Mouse (Mus musculus) heart, postnatal 36 days (tissue): Measurements from ENCODE around the gene Ankrd39. TPM values are rescaled to one million over a fixed set of nuclear protein-coding genes. Genes with fewer than 3 reads are reported as not detected.

ENCODE experiments used
- DNase-seq, 2 experiments: peaks; one replicate each; pipeline ENCODE4 v3.0.0; 2021 to 2022
- intact Hi-C: fragments of 180-260 bp; cut with DNase I; formaldehyde crosslinking; loops from one replicate; pipeline ENCODE4 v1.15.1; 2025
- total RNA-seq, 2 experiments: library from RNA; stranded (reverse); gene quantifications; 2 replicates each; pipeline ENCODE4 v1.2.3; 2021

Gene Ankrd39
- 1 to 10 TPM; 7.3 to 7.8 TPM for total RNA-seq

DNA sequence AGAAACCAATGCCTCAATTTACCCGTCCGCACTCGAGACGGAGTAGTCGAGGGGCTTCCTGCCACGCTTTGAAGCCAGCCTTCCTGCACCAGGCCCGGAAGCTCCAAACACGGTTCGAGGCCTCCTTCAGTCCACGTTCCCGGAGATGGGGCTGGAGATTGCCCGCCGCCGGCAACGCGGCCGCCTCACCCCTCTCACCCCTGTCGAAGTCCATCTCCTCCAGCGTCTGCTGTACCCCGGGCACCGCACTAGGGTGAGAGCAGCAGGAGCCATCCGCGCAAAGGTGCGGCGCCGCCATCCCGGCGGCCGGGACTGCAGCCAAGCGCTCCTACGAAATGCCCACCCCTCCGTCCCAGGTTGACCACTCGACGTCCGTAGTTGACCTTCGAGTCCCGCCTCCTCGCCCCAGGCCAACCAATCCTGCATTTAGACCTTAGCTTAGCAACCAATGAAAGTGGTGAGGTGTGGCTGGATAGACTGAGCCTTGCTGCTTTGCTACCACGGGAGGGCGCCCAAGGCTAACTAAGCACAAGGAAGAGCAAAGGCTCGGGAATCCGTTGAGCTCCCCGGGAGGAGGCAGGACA, at the start of gene Ankrd39:
Ankrd39 (minus strand) TSS at position 558 of the 584 bp plus-strand sequence.
- intact Hi-C loops, result loop anchor here (1.0 to 5.0 kb wide), 4 partner anchors 88 to 190 kb away; no protein-coding TSS in a partner anchor

DNA sequence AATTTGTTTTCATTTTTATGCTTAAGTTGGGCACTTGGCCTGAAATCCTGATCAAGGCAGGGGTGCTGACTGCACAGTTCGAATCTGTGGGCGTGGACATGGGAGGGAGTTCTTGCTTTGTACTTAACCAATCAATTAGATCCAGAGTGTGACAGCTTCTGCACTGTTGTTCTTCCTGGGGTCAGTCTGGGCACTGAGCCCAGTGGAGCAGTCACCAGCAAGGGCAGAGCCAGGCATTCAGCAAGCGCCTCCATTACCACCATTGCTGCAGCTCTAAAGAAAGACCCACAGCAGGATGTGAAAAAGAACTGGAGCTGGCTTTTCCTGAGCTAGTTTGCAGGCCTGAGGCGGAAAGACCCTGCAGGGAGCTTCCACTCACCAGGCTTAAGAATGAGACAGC, 48.9 kb upstream of the Ankrd39 start:
- DNase-seq, result no peak
- intact Hi-C loops, result no loop called here

More for the DNA sequence above, at the start of gene Ankrd39:
- DNase-seq, result peak; percentile 94 to 97

DNA sequence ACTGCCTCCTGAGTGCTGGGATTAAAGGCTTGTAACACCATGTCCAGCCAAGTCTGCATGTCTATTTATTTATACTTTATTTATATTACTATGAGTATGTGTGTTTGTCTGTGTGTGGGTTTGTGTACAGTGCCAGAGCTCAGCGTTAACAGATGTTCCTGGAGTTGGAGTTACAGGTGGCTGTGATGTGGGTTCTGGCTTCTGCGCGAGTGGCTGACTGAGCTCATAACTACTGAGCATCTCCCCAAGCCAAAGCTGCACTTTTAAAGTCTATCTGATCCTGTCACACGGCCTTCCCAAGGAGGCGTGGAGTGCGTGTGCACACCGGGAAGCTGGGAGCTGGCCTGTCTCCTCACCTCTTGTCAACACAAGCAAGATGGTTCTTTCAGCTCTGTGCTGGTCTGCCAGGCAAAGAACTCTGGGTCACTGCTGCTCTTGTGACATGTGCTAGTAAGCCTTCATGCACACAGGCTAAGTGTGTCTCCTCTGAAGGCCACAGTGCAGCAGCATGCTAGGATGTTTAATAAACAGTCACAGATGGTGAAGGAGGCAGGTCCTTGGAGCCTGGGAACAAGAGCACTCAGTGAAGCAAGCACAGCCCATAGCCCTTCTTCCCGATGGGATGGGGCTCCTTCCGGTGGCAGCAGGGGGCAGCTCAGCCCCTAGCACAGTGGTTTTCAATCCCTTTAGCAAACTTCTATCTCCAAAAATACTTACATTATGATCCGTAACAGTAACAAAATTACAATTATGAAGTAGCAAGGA, 48.1 kb upstream of the Ankrd39 start:
- no peak for DNase-seq
- intact Hi-C loops, result no loop called here

DNA sequence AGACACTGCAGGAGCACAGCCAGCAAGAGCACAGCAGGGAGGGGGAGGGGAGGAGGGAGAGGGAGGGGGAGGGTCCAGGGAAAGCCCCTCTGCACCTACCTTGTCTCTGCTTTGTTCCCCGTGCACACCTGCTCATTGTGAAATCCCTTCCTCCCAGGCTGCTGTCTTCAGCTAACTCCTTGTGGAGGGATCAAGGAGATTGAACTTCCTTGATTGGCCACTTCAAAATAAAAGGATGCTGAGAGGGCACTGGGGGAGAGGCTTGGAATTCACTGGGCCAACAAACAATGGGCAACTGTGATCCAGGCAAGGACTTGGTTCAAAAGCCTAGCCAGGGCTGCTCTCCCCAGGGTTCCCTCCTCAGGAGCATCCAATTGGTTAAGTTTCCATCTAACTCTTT, 45.9 kb upstream of the Ankrd39 start:
- intact Hi-C loops, result loop anchor here (5.0 kb wide), 1 partner anchor 39 kb away; no protein-coding TSS in a partner anchor
- DNase-seq, result no peak

DNA sequence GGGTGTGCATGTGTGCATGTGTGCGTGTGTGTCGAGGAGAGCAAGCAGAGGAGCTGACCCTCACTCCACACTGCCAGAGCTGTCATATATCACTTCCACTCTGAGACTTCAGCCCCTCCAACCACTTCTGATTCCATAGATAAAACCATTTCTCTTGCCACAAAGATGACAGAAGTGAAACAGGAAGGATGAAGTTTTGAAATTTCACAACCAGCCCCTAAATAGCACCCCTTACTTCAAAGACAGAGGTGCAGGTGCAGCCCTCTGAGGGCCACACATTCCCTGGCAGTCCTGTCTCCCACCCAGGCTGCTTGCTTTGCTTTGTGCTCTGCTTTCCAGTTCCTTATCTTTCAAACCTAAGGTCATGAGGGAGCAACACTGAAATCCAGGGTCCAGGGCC, 44.2 kb upstream of the Ankrd39 start:
- DNase-seq, result no peak
- intact Hi-C loops, result loop anchor here (2.0 to 5.0 kb wide), 2 partner anchors 17 to 41 kb away; no protein-coding TSS in a partner anchor

DNA sequence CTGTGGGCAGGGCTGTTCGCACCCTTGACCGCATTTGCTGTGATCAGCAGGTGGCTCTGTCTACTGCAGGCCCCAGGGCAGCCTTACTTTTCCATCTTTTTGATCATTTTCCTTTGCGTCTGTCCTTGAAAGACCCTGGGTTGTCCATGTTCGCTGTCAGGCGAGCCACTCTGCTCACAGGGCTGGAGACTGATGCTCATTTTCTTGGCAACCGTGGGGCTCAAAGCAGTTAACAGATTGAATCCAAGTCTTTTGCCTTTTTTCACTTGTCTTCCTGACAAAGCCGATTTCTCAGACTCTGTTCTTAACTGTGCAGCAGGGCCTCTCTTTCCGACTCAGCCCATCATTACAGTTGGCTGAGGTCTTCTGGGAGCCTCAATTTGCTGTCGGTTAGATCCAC, 43.4 kb upstream of the Ankrd39 start:
- intact Hi-C loops, result loop anchor here (2.0 to 5.0 kb wide), 2 partner anchors 18 to 42 kb away; no protein-coding TSS in a partner anchor
- no peak for DNase-seq

DNA sequence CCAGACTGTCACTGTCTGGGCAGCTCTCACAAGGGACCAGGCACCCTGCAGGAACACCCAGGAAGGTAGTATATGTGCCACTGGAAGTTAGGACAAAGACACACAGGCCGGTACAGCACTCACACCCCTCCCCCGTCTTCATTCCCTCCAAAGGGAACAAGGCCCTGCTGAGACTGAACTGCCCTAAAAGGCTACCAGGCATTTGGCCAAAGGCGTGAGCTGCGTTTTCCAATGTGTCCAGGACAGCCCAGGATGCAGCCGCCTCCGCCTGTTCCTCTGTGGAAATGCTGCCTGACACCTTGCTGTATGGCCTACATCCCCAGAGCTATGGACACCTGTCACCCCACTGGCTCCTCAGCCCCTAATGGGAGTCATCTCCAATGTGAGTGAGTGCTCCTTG, 42.2 kb upstream of the Ankrd39 start:
- peak; percentile 76 to 78 for DNase-seq
- intact Hi-C loops, result loop anchor here (2.0 kb wide), 1 partner anchor 27 kb away; no protein-coding TSS in a partner anchor

DNA sequence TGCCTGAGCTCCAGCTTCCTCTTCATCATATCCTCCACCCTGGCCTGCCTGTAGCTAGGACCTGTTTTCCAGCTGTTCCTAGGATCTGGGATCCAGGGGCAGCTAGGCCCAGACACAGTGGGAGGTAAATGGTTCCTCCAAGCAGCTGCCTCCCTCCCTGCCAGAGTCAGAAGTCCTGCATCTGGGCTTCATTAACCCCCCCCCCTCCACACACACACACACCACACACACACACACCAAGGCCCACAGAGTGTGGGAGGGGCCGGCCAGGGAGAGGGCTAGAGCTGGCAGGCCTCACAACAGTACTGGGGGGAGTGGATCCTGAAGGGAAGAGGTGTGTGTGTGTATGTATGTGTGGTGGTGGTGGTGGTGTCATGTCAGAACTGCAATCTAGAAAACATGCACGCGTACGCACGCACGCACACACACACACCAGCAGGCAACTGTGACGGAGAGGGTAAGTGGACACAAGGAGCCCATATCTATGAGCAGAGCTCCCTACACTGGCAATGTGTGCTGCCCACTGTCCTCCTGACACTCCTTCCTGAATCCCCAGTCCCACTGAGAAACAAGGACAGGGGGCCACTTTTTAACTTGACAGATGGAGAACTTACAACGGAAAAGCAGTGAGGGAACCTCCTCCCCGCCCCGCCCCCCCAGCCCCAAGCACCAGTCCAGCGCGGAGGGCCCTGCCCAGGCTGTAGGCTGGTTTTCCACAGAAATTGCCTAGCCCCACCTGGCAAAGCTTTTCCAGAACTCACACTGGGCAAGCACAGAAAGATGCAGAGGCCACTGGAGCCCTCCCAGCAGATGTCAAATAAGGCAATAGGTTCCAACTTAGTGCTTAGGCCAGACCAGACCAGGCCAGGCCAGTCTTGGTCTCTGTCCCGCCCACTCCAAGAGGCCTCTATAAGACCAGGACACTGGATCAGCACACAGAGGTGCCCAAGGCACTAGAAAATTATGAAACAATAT, 41.5 kb upstream of the Ankrd39 start:
- DNase-seq, result peak; percentile 51 to 60
- intact Hi-C loops, result loop anchor here (2.0 kb wide), 1 partner anchor 26 kb away; no protein-coding TSS in a partner anchor

DNA sequence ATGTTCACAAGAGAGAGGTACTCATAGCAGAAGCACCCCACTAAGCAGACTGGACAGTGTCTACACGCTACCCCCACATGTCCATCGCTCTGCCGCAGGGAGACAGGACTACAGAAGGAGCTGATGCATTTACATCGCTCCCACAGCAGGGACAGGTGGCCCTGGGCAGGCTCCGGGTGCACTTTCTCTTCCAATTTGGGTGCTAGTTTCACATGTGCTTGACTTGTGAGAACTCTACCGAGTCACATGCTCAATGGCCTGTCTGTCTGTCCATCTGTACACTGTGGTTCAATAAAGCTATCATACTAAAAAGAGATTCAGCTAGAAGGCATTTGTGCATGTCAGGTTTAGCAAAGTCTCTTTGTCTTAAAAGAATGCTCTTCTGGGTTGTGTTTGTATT, 40.6 kb upstream of the Ankrd39 start:
- no peak for DNase-seq
- intact Hi-C loops, result loop anchor here (2.0 kb wide), 1 partner anchor 25 kb away; no protein-coding TSS in a partner anchor

DNA sequence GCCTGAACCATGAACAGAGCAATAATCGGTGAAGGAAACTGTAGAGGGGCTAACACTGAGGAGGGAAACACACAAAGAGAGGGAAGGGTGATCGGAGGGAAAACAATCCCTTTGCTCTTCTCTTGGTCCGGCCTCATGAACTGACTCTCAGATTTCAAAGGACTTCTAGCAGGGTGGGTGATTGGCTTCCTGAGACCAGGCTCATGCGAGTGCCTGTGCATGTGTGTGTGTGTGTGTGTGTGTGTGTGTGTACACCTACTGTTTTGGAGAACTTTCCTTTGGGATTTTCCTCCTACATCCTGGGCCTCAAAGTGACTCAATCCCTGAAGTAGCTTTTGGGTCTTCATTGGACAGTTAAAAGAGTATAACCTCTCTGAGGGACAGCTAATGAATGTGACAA, 39.0 kb upstream of the Ankrd39 start:
- intact Hi-C loops, result no loop called here
- no peak for DNase-seq

DNA sequence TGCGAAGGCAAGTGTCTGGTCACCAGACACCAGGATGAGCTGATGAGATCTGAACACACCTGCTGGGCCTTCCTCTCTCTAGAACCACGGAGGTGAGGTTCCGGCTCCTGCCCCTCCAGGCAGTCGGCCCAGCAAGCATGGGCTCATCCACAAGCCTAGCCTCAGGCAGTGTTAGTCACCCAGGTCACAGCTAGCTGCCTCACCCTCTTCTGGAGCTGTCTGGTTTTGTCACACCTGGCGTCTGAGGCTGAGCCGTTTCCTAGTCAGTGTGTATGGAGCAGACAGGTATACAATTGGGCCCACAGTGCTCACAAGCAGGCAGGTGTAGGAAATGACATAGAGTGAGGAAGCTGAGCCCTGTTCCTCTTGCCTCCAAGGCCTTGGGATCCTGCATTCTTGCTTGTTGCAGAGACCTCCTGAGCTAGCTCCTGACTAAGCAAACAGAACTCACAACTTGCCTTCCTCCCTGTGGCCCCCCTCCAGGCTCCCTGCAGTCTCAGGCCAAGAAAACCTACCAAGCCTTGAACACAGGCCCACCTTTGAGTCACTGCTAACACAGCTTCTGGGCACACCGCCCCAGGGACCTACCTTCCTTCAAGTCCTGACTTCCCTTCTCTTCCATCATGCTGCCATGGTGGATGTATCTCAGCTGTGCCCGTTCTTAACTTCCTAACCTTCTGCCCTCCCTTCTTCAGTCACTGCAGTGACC, 36.3 kb upstream of the Ankrd39 start:
- intact Hi-C loops, result loop anchor here (1.0 kb wide), 1 partner anchor 21 kb away; no protein-coding TSS in a partner anchor
- no peak for DNase-seq

DNA sequence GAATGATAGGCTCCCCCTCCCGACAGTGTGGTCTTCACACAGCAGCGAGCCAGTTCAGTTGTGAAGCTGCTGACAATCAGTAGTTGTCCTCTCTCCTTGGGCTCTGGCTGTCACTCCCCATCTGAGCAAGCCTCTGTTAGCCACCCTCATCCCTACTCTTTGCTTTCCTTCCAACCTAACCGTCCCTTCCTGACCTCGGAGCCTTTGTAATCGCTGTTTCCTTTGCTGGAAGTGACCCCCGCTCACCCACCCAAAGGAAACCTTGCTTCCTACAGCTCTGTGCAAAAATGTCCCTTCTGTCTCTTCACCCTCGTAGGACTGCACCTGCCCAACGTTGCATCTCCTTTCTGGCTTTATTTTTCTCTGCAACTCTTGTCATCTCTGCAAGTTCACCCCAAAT, 35.0 kb upstream of the Ankrd39 start:
- no peak for DNase-seq
- intact Hi-C loops, result no loop called here

DNA sequence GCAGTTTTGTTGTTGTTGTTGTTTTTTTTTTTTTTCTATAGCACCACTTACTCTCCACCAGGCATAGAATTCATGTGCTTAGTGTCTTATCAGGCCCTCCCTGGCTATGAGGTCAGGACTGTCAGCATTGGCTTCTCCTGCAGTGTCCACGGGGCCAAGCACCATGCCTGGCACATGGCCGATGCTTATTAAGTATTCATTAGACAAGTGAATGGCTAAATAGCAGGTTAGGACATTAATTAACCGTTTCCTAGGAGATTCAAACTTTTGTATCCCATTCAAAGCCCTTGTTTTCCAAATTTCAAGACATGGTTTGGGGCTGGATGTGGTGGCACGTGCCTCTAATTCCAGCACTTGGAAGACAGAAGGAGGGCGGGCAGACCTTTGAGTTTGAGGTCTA, 34.0 kb upstream of the Ankrd39 start:
- no peak for DNase-seq
- intact Hi-C loops, result loop anchor here (2.0 kb wide), 1 partner anchor 16 kb away; no protein-coding TSS in a partner anchor

DNA sequence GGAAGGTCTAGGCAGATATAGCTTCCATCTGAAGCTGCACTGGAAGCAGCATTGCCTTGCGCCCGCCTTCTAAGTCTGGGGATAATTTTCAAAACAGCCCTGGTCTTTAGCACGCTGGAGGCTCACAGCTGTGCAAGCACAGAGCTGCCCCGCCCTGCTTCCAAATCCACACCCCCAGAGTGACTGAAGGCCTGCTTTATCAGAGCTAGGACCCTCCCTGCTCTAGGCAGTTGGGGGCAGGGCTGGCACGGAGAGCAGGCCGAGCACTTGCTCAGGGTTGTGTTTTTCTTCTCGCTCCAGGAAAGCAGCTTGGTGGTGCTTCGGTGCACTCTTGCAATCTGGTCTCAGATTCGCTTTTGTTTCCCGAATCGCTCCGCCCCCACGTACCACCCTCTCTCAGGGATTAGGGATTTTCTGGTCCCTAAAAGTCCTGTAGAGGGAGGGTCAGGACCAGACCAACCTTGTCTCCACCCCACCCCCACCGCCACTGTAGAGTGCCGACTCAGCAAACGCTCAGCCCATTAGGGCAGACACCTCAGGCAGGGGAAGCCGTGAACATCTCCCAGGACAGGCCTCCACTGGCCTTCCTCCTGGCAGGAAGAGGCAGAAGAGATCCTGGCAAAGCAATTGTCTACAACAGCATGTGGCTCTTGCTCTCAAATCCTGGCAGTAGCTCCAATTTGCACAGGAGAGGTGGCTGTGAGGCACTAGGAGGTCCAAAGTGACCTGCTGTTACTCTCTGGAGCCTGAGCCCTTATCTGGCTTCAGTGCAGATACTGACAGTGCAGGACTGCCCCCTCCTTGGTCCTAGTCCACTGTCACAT, 33.4 kb upstream of the Ankrd39 start:
- peak; percentile 66 to 67 for DNase-seq
- intact Hi-C loops, result loop anchor here (2.0 kb wide), 1 partner anchor 16 kb away; no protein-coding TSS in a partner anchor

DNA sequence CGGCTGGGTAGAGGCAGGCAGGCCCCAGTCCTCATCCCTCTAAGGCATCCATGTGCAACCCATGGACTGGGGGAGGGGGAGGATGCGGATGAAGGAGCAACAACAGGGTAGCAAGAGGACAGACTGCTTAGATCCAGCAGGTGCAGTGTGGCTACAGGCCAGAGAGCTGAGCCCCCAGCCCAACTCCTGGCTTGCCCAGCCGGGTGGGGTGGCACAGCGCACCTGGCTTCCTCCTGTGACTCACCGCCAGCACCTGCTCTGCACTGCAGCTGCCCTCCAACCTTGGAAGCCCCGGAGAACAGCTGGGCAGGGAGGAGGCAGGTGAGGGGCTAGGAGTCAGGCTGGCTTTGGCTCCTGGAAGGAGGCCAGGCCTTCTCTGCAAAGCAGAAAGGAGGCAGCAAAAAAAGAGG, 32.7 kb upstream of the Ankrd39 start:
- no peak for DNase-seq
- intact Hi-C loops, result loop anchor here (2.0 kb wide), 1 partner anchor 15 kb away; no protein-coding TSS in a partner anchor

DNA sequence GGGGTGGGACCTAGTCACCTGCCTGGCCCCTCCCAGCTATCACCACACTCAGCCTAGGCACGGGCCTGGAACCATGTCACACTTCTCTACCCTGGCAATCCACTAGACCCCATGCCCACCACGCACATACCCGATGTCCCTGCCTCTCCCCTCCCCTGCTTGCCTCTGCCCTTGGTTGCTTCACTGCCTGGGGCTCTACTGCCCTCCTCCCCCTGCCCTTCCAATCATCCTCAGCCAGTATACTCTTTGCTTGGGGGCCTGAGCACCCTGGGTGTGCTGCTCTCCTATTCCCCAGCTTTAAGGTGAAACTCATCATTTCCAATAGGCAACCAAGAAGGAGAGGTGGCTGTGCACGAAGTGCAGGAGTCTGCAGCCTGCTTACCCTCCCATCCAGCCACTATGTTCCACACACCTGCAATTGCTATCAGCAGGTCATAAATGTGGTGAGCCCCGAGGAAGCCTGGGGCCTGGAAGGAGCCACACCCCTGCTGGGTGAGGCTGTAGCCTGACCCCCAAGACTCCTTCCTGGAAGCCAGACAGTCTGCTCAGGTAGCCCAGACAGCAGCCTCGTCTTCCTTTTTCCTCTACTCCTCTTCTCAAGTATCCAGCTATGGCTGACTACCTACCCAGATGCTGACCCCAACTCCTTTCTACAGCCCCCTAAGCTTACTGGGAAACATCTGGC, 29.9 kb upstream of the Ankrd39 start:
- intact Hi-C loops, result no loop called here
- DNase-seq, result no peak

DNA sequence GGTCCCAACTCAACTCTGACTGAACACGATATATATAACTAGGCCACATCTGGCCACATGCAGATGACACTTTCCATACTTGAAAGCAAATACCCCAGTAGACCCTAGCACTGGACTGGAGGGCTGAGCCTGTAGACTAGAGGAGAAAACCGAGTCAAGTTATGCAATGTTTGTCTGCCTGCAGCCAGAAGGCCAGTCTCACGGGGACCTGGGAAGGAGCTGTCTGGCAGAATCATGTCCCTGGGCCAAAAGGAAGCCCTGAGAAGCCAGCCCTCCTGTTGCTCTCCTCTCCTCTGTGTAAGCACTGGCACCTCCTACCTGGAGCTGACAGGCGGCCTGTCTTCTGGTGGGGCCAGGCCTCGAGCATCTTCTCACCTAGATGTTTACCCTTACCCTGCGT, 28.1 kb upstream of the Ankrd39 start:
- no peak for DNase-seq
- intact Hi-C loops, result no loop called here

DNA sequence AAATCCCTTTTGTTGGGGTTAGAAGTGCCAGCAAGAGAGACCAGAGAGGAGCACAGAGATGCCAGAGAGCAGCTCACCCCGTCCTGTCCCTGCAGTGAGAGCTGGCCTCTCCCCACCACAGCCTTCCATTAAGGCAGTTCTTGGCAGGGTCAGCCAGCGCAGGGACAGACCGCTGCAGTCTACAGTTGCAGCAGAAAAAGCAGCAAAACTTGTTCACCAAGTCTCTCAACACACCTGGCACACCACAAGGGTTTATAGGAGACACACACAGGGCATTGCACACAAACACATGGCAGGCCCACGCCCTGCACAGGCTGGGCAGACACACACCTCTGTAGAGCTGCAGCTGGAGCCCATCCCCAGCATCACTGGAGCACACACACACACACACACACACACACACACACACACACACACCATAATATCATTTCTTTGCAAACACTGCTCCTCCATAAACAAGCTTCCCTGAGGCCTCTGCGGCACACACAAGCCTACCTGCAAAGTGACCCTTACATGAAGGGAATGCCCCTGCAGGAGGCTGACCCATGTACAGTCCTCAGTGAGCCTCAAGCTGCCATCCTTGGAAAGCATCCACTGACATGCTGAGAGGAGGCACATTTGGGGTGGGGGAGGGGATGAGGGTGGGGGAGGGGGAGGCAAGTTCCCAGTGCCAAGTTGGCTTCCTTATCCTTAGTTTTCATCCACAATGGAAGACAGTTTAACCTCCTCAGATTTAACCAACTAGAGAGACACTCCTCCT, 27.1 kb upstream of the Ankrd39 start:
- DNase-seq, result no peak
- intact Hi-C loops, result no loop called here
